Mouse (Mus musculus): ENCODE measurements around the gene Tex29. TPM values are rescaled to one million over a fixed set of nuclear protein-coding genes. Genes with fewer than 3 reads are reported as not detected.
"Not testable (repeated sequence)": the region's sequence is repeated elsewhere in the genome, so short reads cannot be mapped to it uniquely, and the experiment has no call there.

The Tex29 gene
- total RNA-seq, 2 experiments from 2014 or later, result not detected

- intact Hi-C loops (cut with DNase I), result no loop called here
- no peak for DNase-seq
Observed at GRCm38 (mm10) chr8:11830214-11831046, 9.8 kb upstream of the Tex29 start.

GRCm38 (mm10) chr8:11831174-11831573 is 9.1 kb upstream of the Tex29 start:
- no peak for DNase-seq
- intact Hi-C loops (cut with DNase I), result no loop called here

- intact Hi-C loops (cut with DNase I), result no loop called here
- DNase-seq, result no peak
Observed at GRCm38 (mm10) chr8:11831939-11832338, 8.3 kb upstream of the Tex29 start.

- intact Hi-C loops (cut with DNase I), result no loop called here
- no peak for DNase-seq
Observed at GRCm38 (mm10) chr8:11833157-11833556, 7.1 kb upstream of the Tex29 start.

GRCm38 (mm10) chr8:11834200-11834599 is 6.1 kb upstream of the Tex29 start:
- intact Hi-C loops (cut with DNase I), result no loop called here
- no peak for DNase-seq

GRCm38 (mm10) chr8:11834691-11835090 is 5.6 kb upstream of the Tex29 start:
- DNase-seq, result no peak
- intact Hi-C loops (cut with DNase I), result no loop called here

- intact Hi-C loops (cut with DNase I), result no loop called here
- DNase-seq, result peak in 1 of 2 experiments; percentile 29
Observed at GRCm38 (mm10) chr8:11841571-11841970, 1.3 kb downstream of the Tex29 start.

- no peak for DNase-seq
- intact Hi-C loops (cut with DNase I), result no loop called here
Observed at GRCm38 (mm10) chr8:11842757-11843156, 2.5 kb downstream of the Tex29 start.

- DNase-seq, result no peak
- intact Hi-C loops (cut with DNase I), result no loop called here
Observed at GRCm38 (mm10) chr8:11843677-11844315, 3.5 kb downstream of the Tex29 start.

- peak in 1 of 2 experiments; percentile 27 for DNase-seq
- intact Hi-C loops (cut with DNase I), result no loop called here
Observed at GRCm38 (mm10) chr8:11844316-11844685, 4.0 kb downstream of the Tex29 start.

- no peak for DNase-seq
- intact Hi-C loops (cut with DNase I), result loop anchor here (5.0 kb wide), 1 partner anchor 75 kb away; no protein-coding TSS in a partner anchor
Observed at GRCm38 (mm10) chr8:11846807-11847206, 6.5 kb downstream of the Tex29 start.

GRCm38 (mm10) chr8:11867832-11868231 is 27.6 kb downstream of the Tex29 start:
- DNase-seq, result no peak
- intact Hi-C loops (cut with DNase I), result no loop called here

- DNase-seq; intact Hi-C loops (cut with DNase I): not testable (repeated sequence)
Observed at GRCm38 (mm10) chr8:11874227-11874626, 34.0 kb downstream of the Tex29 start.

- intact Hi-C loops (cut with DNase I), result no loop called here
- no peak for DNase-seq
Observed at GRCm38 (mm10) chr8:11884646-11885045, 44.4 kb downstream of the Tex29 start.

- no peak for DNase-seq
Observed at GRCm38 (mm10) chr8:11885881-11886699, 45.8 kb downstream of the Tex29 start.

GRCm38 (mm10) chr8:11886824-11887223 is 46.5 kb downstream of the Tex29 start:
- intact Hi-C loops (cut with DNase I), result no loop called here
- no peak for DNase-seq

More at GRCm38 (mm10) chr8:11885881-11886699, 45.8 kb downstream of the Tex29 start:
- intact Hi-C loops (cut with DNase I), result no loop called here

- intact Hi-C loops (cut with DNase I), result no loop called here
- DNase-seq, result no peak
Observed at GRCm38 (mm10) chr8:11889156-11890018, 49.1 kb downstream of the Tex29 start.

GRCm38 (mm10) chr8:11892756-11893155 is 52.5 kb downstream of the Tex29 start:
- DNase-seq, result no peak
- intact Hi-C loops (cut with DNase I), result no loop called here

GRCm38 (mm10) chr8:11896022-11896662 is 55.9 kb downstream of the Tex29 start:
- intact Hi-C loops (cut with DNase I), result no loop called here
- DNase-seq, result no peak

- intact Hi-C loops (cut with DNase I), result no loop called here
- no peak for DNase-seq
Observed at GRCm38 (mm10) chr8:11896677-11897076, 56.4 kb downstream of the Tex29 start.
